Mouse (Mus musculus): Measurements from ENCODE around the gene Dlg1.
A peak's percentile ranks its signal among the peaks of the same experiment; 100 is the strongest.

Dlg1 gene

GRCm38 (mm10) chr16:31905331-31905730 is 242.1 kb downstream of the Dlg1 start:
- DNase-seq (ENCODE audit: low read depth, low spot score) = no peak

- no peak for DNase-seq (ENCODE audit: low read depth, low spot score)
Measured at GRCm38 (mm10) chr16:31905891-31906825, 242.9 kb downstream of the Dlg1 start.

- DNase-seq (ENCODE audit: low read depth, low spot score) = no peak
Measured at GRCm38 (mm10) chr16:31906896-31907295, 243.7 kb downstream of the Dlg1 start.

GRCm38 (mm10) chr16:31908959-31909358 is 245.7 kb downstream of the Dlg1 start:
- DNase-seq (ENCODE audit: low read depth, low spot score) = no peak

DNA sequence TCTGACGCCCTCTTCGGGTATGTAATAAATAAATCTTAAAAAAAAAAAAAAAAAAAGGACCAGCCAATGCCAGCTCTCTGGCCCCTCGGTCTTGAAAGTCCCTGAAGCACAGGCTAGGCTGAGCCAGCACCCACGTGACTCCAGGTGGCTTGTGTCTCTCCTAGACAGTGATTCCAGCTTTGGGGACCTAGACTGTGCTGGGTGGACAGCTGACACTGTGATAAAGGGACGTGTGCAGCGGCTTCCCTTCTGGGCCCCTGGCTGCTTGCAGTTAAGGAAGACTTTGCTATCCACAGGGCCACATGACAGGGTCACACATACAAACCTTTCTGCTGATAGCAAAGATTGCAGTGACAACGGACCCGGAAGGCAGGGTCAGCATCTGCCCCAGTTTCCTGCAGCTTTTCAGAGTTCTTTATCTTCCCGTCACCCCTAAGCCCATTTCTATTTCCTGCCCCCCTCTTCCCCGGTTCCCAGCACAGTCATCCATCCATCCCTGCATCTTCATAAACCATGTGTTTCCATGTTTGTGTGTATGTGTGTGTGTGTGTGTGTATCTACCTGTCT is 247.1 kb downstream of the Dlg1 start:
- DNase-seq (ENCODE audit: low read depth, low spot score) = no peak

DNA sequence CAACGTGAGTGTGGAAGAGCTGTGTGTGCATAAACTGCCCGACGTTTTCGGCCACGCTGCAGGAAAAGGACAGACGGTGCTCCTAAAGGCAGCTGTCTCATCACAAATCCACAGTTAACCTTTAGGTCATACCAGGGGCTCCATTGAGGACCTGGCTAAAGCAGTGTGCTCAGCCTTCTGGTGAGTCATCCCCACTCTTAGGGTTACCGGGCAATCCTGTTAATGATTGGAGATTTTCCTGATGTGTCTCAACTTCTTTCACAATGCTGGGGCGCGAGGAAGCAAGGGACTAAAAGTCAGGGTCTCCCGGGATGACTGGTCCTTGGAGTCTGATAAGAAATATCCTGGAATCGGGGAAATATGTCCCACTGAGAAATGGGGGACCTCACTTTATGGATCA is 254.5 kb downstream of the Dlg1 start:
- DNase-seq (ENCODE audit: low read depth, low spot score) = no peak

- DNase-seq (ENCODE audit: low read depth, low spot score) = peak; percentile 74
Measured at GRCm38 (mm10) chr16:31918248-31918724, 255.0 kb downstream of the Dlg1 start.

DNA sequence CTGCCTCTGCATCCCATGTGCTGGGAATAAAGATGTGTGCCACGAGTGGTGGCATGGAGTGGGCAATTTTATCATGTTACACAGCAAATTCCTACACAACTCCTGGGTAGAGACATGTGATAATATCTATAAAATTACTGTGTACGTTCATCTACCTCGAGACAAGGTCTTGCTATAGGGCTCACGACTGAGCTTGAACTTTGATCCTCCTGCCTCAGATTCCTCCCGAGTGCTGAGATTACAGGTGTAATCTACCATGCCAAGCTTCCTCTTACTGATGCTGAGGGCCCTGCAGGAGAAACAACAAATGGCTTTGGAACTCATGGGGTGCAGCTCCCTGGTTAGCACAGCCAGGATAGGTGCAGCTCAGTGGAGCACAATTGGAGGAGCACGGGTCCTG is 261.1 kb downstream of the Dlg1 start:
- no peak for DNase-seq (ENCODE audit: low read depth, low spot score)

Data from brain, embryonic 18.5 days (tissue).